Mouse (Mus musculus) stomach, postnatal 0 days (tissue): ENCODE results near the gene Oas2.

ENCODE experiments used
- CTCF ChIP-seq: IDR thresholded peaks from 2 replicates; pipeline ENCODE4 v1.5.1; 2016; ENCODE audit warnings: antibody characterized with exemption, low read depth, mild to moderate bottlenecking, moderate library complexity
- EP300 ChIP-seq: optimal IDR thresholded peaks from 2 replicates; pipeline ENCODE3; 2016; ENCODE audit warnings: antibody characterized with exemption

DNA sequence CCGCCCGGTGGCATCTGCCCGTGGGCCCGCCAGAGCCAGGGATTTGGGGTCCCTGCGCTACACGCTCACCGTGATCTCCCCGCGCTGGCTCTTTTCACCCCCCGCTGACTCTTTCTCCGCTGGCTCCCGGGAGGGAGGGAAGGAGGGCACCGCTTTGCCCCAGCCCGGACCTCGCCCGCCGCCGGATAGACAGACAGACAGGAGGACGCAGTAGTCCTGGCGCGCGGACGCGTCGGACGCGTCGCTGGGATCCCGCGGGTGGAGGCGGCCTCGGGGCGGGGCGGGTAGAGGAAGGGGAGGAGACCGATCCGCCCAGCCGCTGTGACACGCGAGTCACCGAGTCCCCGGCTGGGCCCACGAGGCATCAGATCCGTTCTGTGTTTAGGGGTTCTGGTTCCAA is 38.2 kb downstream of the Oas2 start:
- no peak for TF ChIP-seq CTCF
- TF ChIP-seq EP300, result no peak
